Mouse (Mus musculus): ENCODE data around the gene Pyroxd1.

Gene Pyroxd1

GRCm38 (mm10) chr6:142369568-142369967 lies 24.1 kb downstream of the Pyroxd1 start:
- DNase-seq (ENCODE audit: low spot score in 2 of 2): no peak

DNA sequence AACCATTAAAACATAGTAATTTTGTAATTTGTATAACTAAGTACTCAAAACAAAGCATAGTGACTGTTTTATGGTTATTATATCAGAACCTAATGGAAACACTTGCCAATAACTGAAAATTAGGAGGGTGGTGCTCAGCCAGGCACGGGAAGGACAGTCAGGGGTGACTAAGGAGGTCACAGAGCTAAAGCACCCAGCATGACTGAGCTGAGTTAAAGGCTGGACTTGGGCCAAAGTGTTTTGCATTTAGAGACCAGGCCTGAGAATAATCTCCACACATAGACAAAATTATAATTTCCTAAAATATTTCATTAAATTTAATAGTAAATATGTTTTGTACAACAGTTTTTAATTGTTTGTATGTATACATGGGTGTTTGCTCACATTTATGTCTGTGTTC lies 31.6 kb downstream of the Pyroxd1 start:
- DNase-seq (ENCODE audit: low spot score in 2 of 2): no peak

- DNase-seq (ENCODE audit: low spot score in 2 of 2): no peak
These were observed 33.3 kb downstream of the Pyroxd1 start for GRCm38 (mm10) chr6:142378576-142379330.

- DNase-seq (ENCODE audit: low spot score in 2 of 2): no peak
These were observed 34.5 kb downstream of the Pyroxd1 start for GRCm38 (mm10) chr6:142379961-142380360.

GRCm38 (mm10) chr6:142381615-142382014 lies 36.2 kb downstream of the Pyroxd1 start:
- no peak for DNase-seq (ENCODE audit: low spot score in 2 of 2)

DNA sequence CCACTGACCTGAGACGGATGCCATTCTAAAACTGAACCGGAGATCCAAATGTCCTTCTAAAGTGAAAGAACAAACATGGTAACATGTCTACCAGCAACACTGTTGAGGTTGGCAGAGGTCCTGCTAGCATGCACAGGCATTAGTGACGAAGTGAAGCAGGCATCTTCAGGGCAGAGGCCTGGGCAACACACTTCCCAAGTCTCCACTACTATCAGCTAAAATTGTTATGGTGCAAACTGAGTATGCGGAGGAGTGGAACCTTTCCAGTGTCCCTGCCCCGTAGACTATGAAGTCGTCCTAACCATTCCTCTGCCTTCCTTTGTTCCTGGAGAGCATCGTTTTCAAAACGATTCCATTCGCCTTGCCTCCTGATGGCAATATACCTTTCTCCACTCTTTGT lies 39.1 kb downstream of the Pyroxd1 start:
- no peak for DNase-seq (ENCODE audit: low spot score in 2 of 2)

DNA sequence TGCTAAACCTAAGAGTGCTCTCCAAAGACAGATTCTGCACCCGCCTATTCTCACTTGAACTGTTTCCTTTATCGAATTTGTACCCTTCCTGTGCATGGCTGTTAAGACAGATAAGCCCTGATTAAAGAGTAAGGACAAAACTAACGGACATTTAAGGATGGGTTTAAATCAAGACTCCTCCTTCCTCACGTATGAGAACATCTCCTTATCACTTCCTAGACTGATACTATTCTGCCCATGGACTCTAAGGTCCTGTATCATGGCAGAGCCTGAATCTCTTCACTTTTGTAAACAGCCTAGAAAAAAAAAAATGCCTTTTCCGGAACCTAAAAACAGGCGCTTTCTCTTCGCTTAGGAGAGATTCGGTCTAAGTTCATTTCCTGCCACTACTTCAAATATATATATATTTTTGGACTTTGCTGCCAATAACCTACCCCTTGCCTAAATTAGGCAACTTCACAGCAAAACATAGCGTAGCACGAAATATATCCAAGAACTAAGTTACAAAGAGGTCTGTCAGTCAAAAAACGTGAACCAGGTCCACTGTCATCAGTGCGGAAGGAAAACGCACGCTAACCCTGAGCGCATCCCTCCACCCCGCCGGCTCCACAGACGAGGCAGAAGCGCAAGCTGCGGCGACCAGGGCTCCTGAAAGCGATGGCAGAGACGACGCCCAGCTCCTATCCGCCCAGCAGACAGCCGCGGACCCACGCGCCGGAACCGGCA lies 41.0 kb downstream of the Pyroxd1 start:
- no peak for DNase-seq (ENCODE audit: low spot score in 2 of 2)

- peak; percentile 92 to 98 for DNase-seq (ENCODE audit: low spot score in 2 of 2)
These were observed 41.7 kb downstream of the Pyroxd1 start, which contains the start of the genes Recql and Golt1b for GRCm38 (mm10) chr6:142387011-142387754. Recql (minus strand) TSS chr6:142387087. Golt1b (plus strand) TSS chr6:142387221.

DNA sequence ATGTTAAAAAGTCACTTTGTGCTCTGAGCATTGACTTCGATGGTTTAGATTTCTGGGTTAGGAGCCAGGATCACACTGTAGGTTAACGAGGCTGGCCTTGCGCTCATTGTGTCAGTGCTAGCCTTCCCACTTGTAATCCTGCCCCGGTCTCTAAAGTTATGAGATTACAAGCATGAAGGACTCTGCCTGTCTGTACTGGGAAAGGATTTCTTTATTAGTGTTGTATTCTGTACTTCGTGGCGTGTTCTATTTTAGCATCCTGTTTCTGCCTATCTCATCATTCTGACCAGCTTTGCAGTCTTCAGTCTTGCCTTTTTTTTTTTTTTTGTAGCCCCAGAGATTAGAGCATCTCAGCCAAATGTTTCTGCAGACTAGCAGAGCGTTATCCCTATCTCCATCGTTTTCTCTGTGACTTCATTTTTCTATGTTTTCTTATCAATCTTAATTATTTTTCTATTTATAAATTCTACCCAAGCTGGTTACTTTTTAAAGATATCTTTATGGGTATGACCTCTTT lies 42.4 kb downstream of the Pyroxd1 start:
- no peak for DNase-seq (ENCODE audit: low spot score in 2 of 2)

DNA sequence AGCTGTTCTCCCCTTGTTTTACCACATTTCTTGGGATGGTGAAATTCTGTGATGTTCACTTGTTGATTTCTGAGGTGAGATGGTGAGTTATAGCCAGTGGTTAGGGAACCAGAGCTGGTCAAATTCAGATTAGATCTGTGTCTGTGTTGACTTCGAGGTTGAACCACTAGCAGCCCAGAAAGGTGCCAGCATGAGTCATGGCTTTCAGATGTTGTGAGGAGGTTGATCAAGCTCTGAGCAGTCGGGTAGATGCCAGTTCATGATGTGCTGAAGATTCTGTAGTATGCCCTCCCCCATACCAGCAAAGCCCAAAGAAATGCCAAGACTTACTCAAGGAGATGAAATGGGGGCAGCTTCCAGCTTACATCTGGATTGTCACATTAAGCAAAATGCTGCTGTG lies 43.6 kb downstream of the Pyroxd1 start:
- no peak for DNase-seq (ENCODE audit: low spot score in 2 of 2)

DNA sequence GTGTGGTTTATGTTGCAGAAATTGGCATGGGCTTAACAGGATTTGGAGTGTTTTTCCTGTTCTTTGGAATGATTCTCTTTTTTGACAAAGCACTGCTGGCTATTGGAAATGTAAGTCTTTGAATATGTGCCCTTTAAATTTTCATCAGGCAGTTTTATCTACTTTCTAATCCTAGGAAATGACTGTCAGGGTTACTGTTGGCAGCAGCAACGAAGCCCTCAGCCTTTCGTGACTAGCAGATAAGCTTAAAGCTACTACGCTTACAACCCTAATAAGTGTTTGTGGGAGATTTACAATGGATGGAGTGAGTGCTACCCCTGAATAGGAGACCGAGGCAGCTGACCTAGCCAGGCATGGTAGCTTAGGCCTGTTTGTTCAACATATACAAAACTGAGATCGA lies 46.9 kb downstream of the Pyroxd1 start:
- DNase-seq (ENCODE audit: low spot score in 2 of 2): no peak

DNA sequence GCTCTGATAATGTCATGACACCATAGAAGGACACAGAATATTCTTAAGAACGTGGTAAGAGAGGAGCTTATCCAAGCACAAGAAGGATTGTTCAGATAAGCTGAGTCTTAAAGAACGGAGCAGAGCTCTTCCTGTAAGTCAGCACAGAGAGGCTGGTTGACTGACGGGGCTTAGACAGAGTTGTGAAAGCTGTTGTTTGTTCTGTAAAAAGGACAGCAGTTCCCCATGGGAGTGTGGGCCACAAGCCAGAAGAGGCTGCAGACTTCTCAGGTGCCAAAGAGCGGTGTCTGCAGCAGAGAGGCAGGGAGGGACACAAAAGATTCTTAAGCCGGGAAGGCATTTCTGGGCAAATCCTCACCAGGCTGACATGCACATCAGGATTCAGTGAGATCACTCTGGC lies 49.2 kb downstream of the Pyroxd1 start:
- DNase-seq (ENCODE audit: low spot score in 2 of 2): no peak

GRCm38 (mm10) chr6:142395756-142396155 lies 50.3 kb downstream of the Pyroxd1 start:
- DNase-seq (ENCODE audit: low spot score in 2 of 2): no peak

DNA sequence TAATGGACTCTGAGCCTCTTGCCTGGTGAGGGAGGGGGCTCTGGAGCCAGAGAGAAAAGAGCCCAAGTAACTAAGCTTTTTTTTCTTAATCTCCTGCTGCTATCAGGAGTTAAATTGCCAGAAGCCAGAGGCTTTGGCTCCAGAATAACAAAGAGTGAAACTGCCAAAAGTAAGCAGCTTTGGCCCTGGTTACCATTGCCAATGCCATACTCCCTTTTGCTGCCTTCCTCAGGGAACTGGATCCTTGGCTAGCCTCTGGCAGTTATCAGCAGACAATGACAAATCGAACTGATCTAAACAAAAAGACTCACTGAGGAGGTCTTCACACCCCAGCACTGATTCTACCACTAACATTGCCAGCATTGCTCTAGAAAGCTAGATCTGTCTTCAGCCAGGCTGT lies 65.7 kb downstream of the Pyroxd1 start:
- DNase-seq (ENCODE audit: low spot score in 2 of 2): no peak
